Mouse (Mus musculus) liver, embryonic 14.5 days (tissue): ENCODE measurements at regions not wholly inside any gene's neighbourhood (a gene's known extent, or its start where the extent isn't known, plus 50 kb on each side); places are given as distances from the start of the nearest gene placed in this dataset.
"Not testable (repeated sequence)": the region's sequence is repeated elsewhere in the genome, so short reads cannot be mapped to it uniquely, and the experiment has no call there.

Experiments used
- ATAC-seq: fragments of 200-750 bp; cut with Nextera tagmentation; 2 replicates; pipeline ENCODE4 v1.8.0; 2017; ENCODE audit warnings: moderate number of reproducible peaks, mild to moderate bottlenecking, moderate library complexity; ENCODE audit not compliant: insufficient read depth
- DNase-seq, 3 experiments: peaks; one replicate each; pipeline ENCODE4 v3.0.0-alpha.2; 2012 to 2013; ENCODE audit warnings: low read depth in 3 of 3, low spot score in 3 of 3
- H3K27ac ChIP-seq: fragments of 300-500 bp; sonication (generic); 2 replicates; pipeline ENCODE4 v1.5.1; 2014; ENCODE audit warnings: moderate library complexity, mild to moderate bottlenecking, control low read depth, inconsistent platforms
- H3K27me3 ChIP-seq: fragments of 300-500 bp; sonication (generic); 2 replicates; pipeline ENCODE4 v1.6.1; 2014; ENCODE audit warnings: mild to moderate bottlenecking, low read length, moderate library complexity; ENCODE audit not compliant: control insufficient read depth, insufficient read depth
- H3K36me3 ChIP-seq: fragments of 300-500 bp; sonication (generic); replicated peaks from 2 replicates; pipeline ENCODE4 v1.6.1; 2014; ENCODE audit warnings: low read depth; ENCODE audit not compliant: control insufficient read depth, insufficient read depth
- H3K4me1 ChIP-seq, 2 experiments: fragments of 200-500 bp in 1 of 2; fragments of 300-500 bp in 1 of 2; sonication (generic) in 1 of 2; replicated peaks; 2 replicates each; pipeline ENCODE4 v1.6.1; 2012 to 2014; ENCODE audit warnings: antibody characterized with exemption in 1 of 2, inconsistent platforms in 1 of 2, low read length in 1 of 2; ENCODE audit not compliant: control insufficient read depth in 2 of 2, insufficient read depth in 2 of 2
- H3K4me2 ChIP-seq: fragments of 300-500 bp; sonication (generic); 2 replicates; pipeline ENCODE4 v1.6.1; 2014; ENCODE audit warnings: low read depth, mild to moderate bottlenecking, control low read depth, moderate library complexity
- H3K4me3 ChIP-seq, 2 experiments: fragments of 200-500 bp in 1 of 2; fragments of 300-500 bp in 1 of 2; sonication (generic) in 1 of 2; 2 replicates each; pipeline ENCODE4 v1.5.1; 2012 to 2014; ENCODE audit warnings: low read depth in 2 of 2, low read length in 2 of 2, mild to moderate bottlenecking in 2 of 2, control low read depth in 1 of 2, inconsistent platforms in 1 of 2, moderate library complexity in 1 of 2; ENCODE audit not compliant: insufficient read depth in 1 of 2
- H3K9ac ChIP-seq: fragments of 300-500 bp; sonication (generic); replicated peaks from 2 replicates; pipeline ENCODE4 v1.6.1; 2014; ENCODE audit warnings: mild to moderate bottlenecking, control low read depth, moderate library complexity
- H3K9me3 ChIP-seq: fragments of 300-500 bp; sonication (generic); 2 replicates; pipeline ENCODE4 v1.6.1; 2016; ENCODE audit warnings: low read length, mixed read lengths; ENCODE audit not compliant: control insufficient read depth
- CTCF ChIP-seq: IDR thresholded peaks from 2 replicates; pipeline ENCODE4 v1.5.1; 2016; ENCODE audit warnings: antibody characterized with exemption, low read depth, control low read depth
- WGBS: fragments of 180-500 bp; shearing (Covaris S2); extraction: QIAGEN DNeasy Blood & Tissue Kit; methylation state at CpG from one replicate; pipeline ENCODE4 v1.1.7; 2014; ENCODE audit not compliant: insufficient replicate concordance; 5-methylcytosine and 5-hydroxymethylcytosine counted together

DNA sequence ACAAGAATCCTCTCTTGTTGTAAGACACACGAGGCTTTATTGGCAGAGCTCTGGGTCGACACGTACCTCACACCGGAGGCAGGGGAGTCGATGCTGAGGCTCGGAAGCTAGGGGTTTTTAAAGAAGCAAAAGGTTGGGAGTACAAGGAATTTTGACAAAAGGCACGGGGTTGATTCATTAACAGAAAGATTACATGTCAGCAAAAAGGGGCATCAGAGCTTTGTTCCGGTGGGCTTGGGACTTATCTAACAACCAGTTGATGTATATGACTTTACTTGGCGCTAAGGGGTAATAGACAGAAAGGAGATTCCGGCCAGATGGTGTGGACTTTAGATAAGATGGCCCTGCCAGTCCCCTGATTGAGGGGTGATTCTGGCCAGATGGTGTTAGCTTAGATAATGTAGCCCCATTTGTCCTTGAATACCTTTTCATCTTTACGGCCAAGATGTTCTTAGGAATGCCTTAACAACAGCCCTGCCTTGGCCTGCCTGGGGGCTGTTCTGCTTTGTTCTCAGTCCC lies 218.3 kb downstream of the Gm31371 start:
- H3K4me3 ChIP-seq, H3K27me3 ChIP-seq, DNase-seq, H3K9me3 ChIP-seq, H3K9ac ChIP-seq, H3K36me3 ChIP-seq, H3K27ac ChIP-seq, H3K4me2 ChIP-seq, ATAC-seq, H3K4me1 ChIP-seq: not testable (repeated sequence)
- WGBS, result 78% methylated on average over 7 of the region's 11 CpGs

DNA sequence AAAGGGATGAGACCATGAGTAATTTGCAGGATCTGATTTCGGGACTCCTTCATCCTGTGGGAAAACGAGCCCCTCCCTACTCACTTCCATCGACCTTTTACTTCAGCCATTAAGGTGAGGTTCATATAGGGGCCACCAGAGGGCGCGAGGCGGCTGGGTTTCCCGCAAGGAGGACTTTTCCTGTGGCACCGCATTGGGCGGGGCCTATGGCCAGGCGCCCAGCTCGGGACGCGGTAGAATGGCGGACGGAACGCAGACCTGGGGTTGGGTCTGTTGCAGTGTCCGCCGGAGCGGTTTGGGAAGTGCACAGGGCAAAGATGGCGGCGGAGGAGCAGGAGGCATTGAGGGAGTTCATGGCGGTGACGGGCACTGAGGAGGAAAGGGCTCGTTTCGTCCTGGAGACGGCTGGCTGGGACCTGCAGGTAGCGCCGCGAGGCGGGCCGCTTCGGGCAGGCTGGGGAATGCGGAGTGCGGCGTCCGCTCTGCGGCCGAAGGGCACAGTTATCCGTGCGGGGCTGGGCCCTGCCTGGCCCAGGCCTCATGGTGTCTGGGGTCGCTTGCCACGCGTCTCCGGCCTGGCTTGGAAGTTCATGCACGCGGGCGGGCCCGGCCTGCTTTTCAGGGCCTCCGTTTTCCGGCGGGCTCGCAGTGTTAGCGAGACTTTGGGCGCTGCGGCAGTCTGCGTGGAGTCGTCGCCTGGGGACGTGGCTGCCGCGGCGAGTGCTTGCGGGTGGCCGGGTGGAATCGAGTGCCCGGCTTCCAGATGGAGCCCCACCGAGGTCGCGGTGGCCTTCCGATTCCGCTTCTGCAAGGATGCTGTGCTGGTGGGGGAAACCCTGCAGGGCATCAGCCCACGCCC lies 219.1 kb downstream of the Gm31371 start:
- H3K27ac ChIP-seq, H3K4me1 ChIP-seq, H3K9me3 ChIP-seq, H3K36me3 ChIP-seq, H3K27me3 ChIP-seq: not testable (repeated sequence)
- WGBS, result 10% methylated on average over 56 of the region's 72 CpGs
- DNase-seq (peak; percentile 74 to 89 (median 80)), ATAC-seq (peak; percentile 100)
- Histone ChIP-seq H3K4me2 (peak overlapping the region; percentile 48), H3K9ac (peak overlapping the region; percentile 82), H3K4me3 (peak overlapping the region; percentile 58 to 66)
- peak; percentile 78 for TF ChIP-seq CTCF

DNA sequence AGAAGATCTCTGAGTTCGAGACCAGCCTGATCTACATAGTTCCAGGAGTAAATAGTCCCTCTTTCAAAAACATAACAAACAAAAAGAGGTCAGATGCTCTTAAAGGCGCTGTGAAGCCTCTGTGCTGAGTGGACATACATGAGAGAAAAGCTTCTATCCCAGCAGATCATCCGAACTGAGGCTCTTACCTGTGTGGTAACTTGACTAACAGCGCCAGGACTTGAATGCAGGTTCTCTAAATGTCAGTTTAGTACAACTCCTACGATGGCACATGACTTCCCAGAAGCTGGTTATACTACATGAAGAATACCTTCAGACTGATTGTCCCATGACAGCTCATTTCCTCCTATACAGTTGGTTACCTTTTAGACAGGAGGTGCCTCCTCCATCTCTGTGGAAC lies 220.4 kb downstream of the Gm31371 start:
- not testable (repeated sequence) for H3K27ac ChIP-seq, ATAC-seq, H3K4me3 ChIP-seq, H3K4me1 ChIP-seq, H3K27me3 ChIP-seq, H3K9me3 ChIP-seq, H3K36me3 ChIP-seq, H3K9ac ChIP-seq, DNase-seq
- H3K4me2 ChIP-seq, result peak overlapping the region; percentile 31; the same call in 1 of the 2 replicates
- WGBS, result 77% methylated on average over 5 of the region's 5 CpGs

DNA sequence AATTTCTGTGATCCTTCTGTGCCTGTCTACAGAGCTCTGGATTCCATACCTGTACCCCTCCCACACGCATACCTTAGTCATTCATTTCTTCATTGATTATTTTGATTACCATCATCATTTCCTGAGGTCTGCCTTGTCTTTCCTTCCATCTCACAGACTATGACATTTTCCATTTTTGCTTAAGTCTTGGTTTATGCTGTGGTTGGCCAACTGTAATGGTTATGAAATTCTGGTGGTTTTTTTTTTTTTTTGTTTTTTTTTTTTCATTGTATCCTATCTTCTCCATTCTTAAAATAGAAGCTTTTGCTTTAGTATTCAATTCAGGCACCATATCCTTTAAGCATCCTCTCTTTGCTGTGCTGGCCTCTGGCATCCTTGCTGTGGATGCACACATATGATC lies 227.4 kb downstream of the Gm15319 start:
- H3K9me3 ChIP-seq, H3K27ac ChIP-seq, H3K27me3 ChIP-seq, DNase-seq, H3K4me3 ChIP-seq, H3K4me1 ChIP-seq, H3K4me2 ChIP-seq, H3K9ac ChIP-seq, H3K36me3 ChIP-seq, ATAC-seq: not testable (repeated sequence)
- WGBS, result no CpG with 5 or more reads among the region's 1 CpGs

DNA sequence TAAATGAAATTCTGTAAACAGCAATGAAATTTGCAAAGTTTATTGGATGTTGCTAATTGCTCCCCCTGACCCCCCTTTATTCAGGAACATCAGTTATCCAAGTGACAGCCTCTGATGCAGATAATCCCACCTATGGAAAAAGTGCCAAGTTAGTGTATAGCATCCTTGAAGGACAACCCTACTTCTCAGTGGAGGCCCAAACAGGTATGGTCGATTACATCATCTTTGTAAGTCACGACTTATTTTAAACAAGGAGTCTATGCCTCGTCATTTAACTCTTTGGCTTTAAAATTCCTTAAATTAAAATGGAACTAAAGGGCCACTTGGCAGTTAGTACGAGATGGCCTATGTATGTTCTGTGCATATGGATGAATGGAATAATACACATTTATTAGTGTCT lies 217.6 kb downstream of the Gm15319 start:
- H3K27me3 ChIP-seq, H3K36me3 ChIP-seq, H3K27ac ChIP-seq, H3K4me2 ChIP-seq, ATAC-seq, H3K4me1 ChIP-seq, H3K9me3 ChIP-seq, H3K4me3 ChIP-seq, DNase-seq, H3K9ac ChIP-seq: not testable (repeated sequence)
- 65% methylated on average over 4 of the region's 4 CpGs for WGBS

DNA sequence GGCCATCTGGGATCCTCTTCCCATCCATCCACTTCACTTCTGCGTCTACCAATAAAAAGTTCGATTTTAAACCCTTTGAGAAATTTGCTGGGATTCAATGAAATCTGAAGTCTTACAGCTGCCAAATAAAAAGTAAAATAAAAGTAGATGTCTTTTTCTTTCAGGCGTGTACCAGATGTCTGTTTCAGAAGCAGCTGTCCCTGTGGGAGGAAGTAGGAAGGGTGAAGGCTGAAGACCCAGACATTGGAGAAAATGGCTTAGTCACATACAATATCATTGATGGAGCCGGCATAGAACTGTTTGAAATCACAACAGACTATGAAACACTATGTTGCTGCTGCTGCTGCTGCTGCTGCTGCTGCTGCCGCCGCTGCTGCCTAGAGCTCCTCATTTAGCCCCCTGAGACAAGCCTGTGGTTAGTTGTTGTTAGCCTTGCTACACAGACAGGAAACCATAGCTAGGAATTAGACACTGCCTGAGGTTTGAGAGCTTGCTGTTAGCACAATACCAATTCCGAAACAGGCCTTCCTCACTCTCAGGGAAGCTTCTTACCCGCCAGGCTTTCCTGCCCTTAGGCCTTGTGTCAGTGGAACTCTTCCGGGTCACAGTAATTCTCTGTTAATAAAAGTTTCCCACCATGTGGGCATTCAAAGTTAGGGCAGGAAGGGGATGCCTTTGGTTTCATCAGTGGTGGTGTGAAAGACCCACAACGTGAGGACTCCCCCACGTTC lies 211.5 kb downstream of the Gm15319 start:
- 63% methylated on average over 6 of the region's 11 CpGs for WGBS
- H3K4me1 ChIP-seq, H3K4me3 ChIP-seq, H3K27me3 ChIP-seq, H3K4me2 ChIP-seq, H3K36me3 ChIP-seq, DNase-seq, H3K9me3 ChIP-seq, H3K27ac ChIP-seq, ATAC-seq, H3K9ac ChIP-seq: not testable (repeated sequence)

DNA sequence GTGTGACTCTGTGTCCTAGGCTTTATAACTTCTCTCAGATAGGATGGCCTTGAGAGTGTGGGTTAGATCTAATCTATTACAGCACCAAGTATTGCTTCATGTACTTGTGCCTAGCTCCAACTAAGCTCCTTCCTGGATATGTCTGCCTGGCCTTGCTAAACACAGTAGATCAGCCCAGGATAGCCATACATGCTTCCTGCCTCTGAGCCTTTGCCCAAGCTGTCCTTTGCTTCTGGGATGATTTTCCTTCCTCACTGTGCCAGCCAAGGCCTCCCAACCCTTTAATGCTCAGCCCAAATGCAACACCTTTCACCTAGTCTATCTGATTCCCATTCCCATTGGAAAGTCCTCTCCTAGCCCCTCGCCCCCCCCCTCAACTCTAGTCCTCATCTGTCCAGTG lies 208.9 kb downstream of the Gm15319 start:
- not testable (repeated sequence) for H3K9me3 ChIP-seq, H3K9ac ChIP-seq, H3K27ac ChIP-seq, H3K4me2 ChIP-seq, H3K4me3 ChIP-seq, H3K36me3 ChIP-seq, H3K27me3 ChIP-seq, DNase-seq, ATAC-seq, H3K4me1 ChIP-seq
- WGBS, result 91% methylated on average over 1 of the region's 1 CpGs
